Mouse (Mus musculus) layer of hippocampus, adult 8-10 months (tissue): ENCODE measurements around the gene Ttc7. TPM values are rescaled to one million over a fixed set of nuclear protein-coding genes. Genes with fewer than 3 reads are reported as not detected.
A peak's percentile ranks its signal among the peaks of the same experiment; 100 is the strongest.

Experiments
- DNase-seq, 2 experiments: peaks; one replicate each; pipeline ENCODE4 v3.0.0; 2022; ENCODE audit warnings: low spot score in 2 of 2
- total RNA-seq, 4 experiments: library from RNA; stranded (reverse); gene quantifications; 2 replicates each; pipeline ENCODE4 v1.2.4; 2022

Gene Ttc7
- total RNA-seq, 4 experiments from 2014 or later: 7.8 to 10.0 (median 8.5) TPM

DNA sequence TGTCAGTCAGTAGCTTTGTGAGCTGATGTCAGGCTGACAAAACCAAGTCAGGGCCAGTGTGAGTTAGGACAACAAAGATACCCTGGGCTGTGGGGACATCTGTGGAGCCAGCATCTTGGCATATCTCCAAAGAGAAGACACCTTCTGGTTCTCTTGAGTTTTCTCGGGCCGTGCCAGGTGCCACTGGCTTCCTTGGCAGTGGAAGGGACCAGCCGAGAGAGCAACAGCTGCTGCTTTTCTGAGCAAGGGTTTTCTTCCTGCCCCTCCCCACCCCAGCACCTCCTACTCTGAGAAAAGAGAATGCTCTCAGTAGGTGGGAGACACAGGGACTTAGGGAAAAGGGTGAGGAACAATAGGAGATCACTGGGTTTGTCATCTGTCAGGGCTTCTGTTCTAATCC, 78.4 kb downstream of the Ttc7 start:
- no peak for DNase-seq

DNA sequence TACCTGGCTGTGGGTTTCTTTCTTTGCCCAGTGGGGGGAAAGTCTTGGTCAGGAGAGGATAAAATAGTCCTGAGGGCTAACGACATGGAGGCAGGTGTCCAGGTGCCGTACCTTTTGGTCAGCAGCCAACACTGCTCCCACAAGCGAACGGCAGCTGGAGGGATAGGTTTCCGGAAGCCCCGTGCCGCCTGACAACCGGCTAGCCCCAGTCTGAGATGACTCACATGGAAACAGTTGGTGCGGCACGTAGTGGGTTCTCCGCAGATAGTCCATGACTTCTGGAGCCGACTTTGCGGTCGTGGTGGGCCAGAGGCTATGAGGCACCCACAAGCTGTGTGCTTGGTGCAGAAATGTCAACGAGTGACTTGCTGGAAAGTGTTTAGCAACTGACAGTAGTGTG, 81.4 kb downstream of the Ttc7 start:
- no peak for DNase-seq

DNA sequence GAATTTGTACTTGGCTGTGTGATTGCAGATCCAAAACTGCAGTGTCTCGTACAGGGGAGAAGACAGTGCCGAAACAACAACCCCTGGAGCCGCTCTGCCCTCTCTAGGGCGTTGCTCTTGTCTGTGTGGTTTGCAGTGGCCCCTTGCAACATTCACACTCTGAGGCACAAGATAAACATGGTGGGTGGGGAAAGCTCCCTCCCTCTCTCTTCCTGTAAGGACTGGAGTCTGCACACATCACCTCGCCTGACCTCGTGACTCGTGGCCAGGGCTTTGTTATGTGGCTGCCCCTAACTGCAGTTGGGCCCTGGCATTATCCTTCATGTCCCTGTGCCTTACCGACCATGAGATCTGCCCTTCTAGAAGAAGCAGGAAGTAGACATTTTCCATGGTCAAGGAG, 82.6 kb downstream of the Ttc7 start:
- DNase-seq: no peak

DNA sequence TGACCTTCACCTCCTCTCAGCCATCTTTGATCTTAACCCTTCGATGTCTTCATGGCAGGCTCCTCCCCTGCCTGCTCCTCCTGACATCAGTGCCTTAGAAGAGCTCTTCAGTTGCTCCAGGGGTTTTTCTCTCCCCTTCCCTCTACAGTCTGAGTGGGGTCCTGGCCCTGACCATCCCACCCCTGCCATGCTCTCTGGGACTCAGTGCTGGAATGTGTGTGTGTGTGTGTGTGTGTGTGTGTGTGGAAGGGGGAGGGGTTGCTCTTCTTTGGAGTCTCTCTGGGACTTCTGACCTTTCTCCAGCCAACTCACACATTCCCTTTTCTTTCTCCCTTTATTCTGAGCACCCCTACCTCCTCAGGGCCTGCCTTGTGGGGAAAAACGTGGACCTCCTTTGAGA, 83.8 kb downstream of the Ttc7 start:
- no peak for DNase-seq

DNA sequence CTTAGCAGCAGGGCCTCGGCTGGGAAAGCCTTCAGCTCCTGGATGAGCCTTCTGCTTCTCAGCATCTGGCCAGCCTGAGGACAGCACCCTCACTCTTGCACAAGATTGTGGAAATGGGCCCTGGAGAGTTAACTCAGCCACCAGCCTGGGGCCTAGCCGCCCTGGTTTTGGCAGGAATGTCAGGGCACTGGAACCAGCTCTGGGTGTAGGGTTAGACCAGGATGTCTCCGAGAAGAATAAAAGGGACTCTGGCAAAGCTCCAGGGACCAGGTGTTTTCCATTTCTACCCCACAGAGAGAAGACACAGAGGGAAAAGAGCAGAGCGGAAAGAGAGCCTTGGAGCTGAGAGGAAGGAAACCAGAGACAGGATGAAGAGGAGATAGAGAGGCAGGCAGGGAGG, 84.5 kb downstream of the Ttc7 start:
- DNase-seq: no peak

DNA sequence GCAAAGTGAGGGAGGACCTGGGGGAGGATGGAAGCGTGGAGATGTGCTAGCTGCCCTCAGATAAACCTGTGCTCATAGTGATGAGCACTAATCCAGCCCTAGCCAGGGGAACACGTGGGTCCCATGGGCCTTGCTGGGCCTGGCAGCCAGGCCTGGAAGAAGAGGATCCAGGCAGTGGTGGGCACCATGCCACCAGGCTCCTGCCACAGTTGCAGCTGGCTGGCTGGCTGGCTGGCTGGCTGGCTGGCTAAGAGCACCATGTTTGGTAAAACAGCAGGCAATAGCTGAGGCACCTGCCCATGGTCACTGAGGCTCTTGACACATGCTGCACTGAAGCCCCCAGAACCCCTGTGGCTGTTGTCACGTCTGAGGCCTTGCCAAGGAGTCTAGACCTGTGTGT, 85.0 kb downstream of the Ttc7 start:
- peak; percentile 63 to 68 for DNase-seq

DNA sequence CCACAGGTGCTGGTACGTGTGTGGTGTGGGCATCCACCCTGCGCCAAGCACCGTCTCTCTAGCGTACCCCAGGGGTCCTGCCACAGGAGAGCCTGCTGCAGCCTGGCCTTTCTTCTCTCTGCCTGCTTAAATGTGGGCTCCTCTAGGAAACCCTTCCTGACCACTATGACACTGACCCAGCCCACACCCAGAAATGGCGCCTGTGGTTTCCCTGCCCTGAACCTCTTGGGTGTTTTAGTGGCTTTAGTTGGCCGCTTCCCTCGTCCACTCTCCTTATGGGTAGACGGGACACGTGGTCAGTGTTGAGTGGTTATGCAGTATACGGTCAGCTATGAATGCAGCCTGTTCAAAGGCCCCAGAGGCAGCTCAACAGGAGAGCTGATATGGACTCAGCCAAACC, 85.8 kb downstream of the Ttc7 start:
- no peak for DNase-seq

DNA sequence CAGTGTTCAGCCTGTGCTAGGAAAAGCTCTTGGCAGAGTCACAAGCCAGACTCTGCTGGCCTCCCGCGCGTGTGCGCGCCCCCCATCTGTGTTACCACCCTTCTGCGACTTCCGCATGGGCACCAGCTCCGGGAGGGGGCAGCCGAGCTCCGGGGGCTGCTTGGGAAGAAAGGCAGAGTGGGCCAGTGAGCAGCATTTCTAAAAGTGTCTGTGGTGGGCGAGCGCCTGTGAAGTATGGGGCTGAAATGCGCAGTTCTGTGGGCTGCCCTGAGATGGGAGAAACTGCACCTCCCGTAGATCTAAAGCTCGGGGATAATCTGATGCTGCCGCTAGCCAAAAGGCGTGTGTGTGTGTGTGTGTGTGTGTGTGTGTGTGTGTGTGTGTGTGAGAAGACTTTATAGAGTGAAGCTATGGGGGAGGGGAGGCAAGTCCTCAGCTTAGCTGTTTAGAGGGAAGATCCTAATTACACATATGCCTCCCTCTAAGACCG, 86.6 kb downstream of the Ttc7 start:
- peak; percentile 62 to 71 for DNase-seq

DNA sequence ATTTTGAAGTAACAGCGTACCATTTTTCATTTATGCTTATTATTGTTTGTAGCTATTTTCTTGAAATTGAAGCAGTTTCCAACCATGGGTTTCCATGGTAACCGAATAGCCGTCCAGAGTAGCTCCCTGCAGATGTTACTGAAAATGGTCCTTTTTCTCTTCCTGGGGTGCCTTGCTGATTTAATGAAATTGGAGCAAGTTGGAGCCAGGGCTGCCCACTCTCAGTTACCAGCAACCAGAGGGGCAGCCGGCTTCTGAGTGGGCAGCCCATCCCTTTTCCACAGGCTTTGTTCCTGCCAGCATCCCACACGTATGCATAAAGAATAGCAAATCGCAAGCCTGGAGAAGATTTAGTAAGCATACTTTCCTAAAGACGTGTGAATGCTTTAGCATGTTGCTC, 89.5 kb downstream of the Ttc7 start:
- peak in 1 of 2 experiments; percentile 54 for DNase-seq

DNA sequence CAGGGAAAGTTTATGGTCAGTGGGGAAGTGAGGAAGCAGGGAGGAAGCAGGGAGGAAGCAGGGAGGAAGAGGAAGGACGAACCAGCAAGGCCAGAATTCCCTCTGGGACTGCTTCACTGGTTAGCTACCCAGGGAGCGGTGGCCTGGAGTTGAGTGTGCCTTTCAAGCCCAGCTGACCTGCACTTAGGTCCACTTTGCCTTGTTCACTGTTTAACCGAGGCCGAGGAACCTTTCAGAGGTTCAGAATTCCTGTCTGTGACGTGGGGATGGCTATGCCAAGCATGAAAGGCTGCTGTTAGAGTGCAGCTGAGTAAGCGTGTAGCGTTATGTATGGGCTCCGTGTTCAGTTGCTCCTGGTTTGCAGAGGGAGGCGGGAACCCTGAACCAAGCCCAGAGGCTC, 90.6 kb downstream of the Ttc7 start:
- no peak for DNase-seq

DNA sequence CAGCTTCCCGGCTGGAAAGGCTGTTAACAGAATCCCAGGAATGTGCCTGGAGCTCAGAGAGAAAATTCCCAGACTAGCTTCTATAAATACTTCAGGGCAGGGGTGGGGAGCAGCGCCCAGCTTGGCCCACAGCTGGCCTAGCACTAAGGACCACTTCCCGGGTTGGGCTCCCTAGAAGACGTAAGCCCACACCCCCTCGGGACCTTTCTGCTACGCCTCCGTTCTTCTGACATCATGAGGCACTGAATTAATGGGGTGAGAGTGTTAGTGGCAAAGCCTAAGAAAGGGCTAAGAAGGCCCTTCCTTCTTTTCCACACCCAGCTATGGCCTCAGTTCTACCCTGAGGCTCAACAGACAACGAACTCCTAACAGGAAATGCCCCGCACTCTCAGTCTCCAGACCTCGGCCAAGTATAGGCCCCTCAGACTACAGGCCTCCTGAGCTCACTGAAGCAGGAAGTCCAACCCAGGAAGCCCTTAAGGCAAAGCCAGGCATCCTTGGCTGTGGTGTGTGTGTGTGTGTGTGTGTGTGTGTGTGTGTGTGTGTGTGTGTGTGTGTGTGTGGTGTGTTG, 93.3 kb downstream of the Ttc7 start:
- no peak for DNase-seq

DNA sequence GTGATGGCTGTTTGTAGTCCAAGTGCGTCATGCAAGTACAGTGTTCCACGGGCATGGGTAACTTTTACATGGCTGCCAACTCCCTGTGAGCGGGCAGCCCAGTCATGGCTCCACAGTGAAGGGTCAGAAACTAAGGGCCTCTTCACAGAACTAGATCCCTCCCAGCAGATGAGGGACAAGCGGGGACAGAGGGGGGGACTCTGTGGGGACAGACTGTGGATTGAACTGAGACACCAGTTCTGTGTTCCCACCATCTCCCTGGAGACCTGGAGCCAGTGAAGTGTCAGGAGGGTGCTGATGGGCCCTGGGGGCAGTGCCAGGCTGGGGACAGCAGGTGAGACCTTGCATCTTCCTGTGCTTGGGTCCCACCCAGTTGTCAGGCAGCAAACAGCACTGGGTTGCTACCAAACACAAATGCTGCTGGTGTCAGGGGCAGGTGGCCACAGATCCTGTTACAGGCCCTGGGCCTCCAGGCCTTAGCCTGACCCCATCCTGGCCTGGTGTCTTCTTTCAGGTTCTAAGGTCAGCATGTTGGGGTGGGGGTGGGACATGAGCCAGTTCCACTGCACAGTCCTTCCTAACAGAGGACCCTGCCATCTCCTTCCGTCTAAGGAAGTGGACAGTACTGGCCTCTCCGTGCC, 94.3 kb downstream of the Ttc7 start:
- DNase-seq: no peak

DNA sequence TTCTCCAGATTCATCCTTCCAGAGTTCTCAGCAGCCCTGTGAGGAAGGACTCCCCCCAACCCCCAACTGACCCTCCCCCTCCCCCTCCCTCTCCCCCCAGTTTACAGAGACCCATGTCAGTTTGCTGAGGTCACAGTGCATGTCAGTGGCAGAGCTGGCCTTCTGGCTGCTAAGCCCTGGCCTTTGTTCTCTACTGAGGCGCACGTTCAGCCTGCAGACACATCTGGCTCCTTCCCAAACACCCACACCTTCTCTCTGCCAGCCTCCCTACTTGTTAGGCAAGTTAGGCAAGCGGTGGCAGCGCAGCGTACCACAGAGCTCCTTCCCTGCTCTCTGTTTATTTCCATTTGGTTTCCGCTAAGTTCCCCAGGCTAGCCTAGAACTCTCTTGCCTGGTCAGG, 94.8 kb downstream of the Ttc7 start:
- peak in 1 of 2 experiments; percentile 75 for DNase-seq

DNA sequence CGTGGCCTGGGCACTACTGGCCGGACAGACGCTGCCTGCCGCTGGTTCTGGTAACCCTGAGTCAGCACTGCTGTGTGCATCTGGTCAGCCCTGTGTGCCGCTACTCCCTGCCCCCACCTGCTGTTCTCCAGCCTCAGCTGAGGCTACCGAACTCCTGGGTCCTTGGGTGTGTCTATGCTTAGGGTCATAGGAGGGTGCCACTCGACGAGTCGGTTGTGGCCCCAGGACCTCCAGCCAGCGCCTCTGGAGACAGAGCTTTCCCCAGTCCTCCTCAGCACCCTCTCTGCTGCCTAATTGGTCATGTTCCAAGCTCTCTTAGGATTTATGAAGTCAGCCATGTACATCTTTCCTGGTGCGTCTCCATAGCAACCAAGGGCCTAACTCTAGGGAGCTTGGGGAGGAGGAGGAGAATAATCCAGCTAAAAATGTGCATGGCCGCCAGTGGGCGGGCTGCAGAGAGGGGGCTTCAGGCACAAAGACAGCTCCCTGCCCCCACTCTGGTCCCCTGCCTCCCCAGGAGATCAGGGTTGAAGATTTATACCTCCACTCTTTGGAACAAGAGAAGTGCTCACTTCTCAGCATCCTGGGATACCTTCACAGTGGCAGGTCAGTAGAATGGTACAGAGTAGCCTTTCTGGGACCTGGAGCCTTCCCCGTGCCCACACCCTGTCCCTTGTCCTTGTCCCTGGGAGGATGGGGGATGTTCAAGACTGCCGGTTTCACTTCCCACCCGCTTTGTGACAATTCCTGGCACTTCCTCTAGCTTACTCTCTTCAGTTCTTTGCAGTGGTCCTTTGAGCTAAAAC, 95.9 kb downstream of the Ttc7 start:
- peak; percentile 54 to 70 for DNase-seq

DNA sequence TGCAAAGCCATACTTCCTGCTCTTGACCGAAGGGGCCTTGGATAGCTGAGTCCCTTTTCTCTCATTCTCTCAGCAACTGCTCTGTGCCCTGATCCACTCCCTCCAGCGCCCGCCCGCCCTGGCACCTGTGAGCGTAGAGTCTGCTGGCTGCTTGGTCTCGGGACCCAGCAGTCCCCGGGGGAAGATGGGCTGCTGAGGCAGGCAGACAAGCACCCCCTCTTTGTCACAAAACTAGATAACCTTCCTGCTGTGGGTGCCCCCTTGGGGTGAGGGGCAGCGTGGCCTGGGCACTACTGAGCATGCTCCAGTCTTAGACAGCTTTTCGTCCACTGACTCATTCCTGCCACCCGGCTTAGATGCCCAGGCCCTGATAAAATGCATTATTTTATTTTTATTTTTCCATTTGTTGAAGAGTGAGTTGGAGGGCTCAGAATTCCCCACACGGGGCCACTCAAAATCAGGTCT, 96.5 kb downstream of the Ttc7 start:
- DNase-seq: no peak

DNA sequence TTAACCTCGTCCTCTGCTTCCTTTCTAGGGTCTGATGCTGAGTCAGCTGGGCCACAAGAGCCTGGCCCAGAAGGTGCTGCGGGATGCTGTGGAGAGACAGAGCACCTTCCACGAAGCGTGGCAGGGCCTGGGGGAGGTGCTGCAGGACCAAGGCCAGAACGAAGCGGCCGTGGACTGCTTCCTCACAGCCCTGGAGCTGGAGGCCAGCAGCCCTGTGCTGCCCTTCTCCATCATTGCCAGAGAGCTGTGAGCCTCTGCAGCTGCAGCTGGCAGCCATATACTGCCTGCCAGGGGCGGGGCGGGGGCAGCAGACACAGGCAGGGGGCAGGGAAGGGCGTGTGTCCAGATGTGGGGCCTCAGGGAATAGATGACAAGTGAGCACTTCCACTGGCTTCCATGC, 97.1 kb downstream of the Ttc7 start:
- no peak for DNase-seq

DNA sequence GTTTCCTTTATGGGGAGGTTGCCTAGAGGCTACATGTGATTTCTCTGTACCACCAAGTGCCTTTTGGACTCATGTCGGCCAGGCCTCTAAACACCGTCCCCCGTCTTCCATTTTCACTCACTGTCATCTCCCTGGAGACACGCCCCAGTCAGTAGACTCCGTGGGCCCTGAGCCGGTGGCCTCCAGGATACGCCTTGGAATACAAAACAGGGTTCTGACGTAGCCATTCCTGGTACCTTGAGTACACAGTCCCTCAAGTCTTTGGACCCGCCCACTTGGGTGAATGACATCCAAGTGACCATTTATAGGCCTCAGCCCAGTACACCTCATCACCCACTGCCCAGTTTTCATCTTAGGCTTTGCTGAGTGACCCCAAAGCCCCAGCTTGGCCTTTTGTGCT, 98.0 kb downstream of the Ttc7 start:
- no peak for DNase-seq

DNA sequence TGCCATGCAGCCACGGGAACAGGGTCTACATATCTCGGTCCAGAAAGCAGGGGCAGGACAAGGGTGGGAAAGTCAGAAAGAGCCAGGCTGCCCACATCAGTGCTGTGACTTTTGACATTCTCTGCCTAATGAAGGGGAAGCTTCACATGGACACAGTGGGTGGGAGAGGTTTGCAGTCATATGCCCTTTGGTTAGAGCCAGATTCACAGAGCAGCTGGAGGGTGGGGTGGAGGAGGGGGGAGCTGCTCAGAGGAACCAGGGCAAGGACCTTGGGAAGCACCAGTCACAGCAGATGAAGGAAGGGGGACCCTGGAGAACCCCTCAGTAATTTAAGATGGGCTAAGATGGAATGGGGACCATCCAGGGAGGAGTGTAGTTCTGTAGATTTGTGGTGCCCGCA, 103.1 kb downstream of the Ttc7 start:
- DNase-seq: no peak

DNA sequence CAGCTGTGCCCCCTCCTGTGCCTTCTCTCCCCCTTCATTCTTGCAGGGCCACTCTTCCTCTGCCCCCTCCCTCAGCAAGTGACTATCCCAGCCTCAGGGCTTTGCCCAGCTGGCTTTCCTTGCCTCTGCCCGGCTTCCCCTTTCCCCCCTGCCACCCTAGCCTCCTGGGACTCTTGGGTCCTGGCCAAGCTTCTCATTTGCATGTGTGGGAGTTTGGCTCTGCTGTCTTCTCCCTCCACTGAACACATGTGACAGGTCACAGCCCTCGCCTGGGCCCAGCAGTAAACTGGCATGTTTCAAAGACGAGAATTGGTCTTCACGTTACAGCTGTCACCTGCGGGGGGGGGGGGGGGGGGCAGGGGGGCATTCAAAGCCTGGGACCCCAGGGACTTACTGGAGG, 104.4 kb downstream of the Ttc7 start:
- DNase-seq: no peak

DNA sequence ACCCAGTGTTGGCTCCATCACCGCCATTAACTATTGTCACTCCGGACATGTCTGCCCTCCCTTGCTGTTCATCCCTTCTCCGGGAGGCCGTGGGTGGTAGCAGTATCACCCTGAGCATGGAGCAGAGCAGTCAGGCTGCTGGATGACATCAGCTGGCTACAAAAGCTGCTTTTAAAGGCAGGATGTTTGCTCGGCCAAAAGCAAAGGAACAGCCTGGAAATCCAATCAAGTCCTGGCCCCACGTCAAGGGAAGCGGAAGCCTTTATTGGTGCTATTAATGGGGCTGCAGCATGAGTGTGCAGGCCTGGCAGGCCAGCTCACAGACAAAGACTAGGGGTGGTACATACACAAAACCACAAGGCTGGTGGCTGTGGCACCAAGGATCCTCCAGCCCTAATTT, 108.6 kb downstream of the Ttc7 start:
- DNase-seq: peak; percentile 59 to 75

DNA sequence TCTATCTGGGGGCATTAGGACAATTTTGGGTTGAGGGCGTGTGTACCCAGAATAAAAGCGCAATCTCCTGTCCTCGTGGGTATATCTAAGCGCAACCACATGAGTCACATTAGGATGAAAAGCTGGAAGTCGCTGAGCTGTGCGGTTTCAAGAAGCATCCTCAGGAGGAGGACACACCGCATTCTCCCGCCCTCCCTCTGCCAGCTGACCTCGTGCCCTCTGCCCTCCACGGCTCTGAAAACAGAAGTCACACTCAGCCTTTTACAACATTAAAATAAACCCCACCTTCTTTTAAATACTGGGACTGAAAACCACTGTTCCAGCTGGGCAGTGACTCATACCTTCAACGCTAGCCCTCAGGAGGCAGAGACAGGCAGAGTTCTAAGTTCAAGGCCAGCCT, 114.4 kb downstream of the Ttc7 start:
- DNase-seq: no peak

DNA sequence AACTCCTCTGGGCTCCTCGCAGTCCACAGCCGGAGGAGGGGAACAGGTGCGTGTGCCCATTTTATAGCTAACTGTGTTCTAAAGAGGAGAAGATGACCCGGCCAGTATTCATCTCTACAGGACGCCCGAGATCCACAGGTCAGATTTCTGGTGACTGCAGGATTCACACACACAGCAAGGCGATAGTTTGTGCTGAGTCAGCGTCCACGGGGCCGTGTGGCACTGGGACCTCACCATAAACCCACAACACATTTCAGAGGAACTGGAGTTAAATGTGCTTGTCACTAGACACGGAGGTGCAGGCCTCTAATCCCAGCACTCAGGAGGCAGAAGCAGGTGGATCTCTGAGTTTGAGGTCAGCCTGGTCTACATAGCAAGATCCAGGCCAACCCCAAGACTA, 119.8 kb downstream of the Ttc7 start:
- DNase-seq: no peak

DNA sequence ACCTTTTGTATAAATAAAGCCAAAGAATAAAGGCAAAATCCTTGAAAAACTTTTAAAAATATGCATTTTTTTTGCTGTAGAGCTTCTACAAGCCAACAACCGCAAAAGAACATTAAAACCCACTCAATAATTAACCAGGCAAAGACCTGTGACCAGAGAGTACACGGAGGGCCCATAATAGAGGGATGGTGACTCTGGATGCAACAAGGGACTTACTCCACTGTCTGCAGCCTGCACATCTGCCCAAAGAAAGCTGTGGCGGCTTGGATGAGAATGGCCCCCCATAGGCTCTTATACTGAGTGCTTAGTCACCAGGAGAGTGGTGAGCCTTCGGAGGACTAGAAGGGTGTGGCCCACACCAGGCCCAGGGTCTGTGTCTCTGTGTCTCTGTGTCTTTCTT, 120.8 kb downstream of the Ttc7 start:
- DNase-seq: no peak
